Mouse (Mus musculus): Measurements from ENCODE around the gene Rab3a. TPM values are rescaled to one million over a fixed set of nuclear protein-coding genes. Genes with fewer than 3 reads are reported as not detected.

Gene Rab3a
- polyA plus RNA-seq, 1 experiment from 2014 or later, result 17.1 TPM

DNA sequence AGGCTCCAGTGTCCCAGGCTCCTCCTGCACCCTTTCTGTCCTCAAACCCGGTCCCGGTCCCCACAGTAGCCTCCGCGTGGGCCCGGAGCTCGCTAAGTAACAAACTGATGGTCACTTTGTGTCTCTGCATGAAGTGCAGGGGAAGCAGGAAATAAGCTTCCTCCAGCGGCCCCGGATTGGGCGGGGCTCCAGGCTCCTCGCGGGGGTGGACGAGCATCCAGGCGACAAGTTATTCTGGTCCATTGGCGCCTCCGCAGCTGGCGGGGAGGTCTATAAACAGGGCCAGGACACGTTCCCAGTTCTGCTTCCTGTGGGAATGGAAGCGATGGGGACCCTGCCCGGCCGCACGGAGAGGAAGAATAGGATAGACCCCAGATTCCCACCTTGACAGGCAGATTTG is 1.3 kb upstream of the Rab3a start:
- no peak overlapping the region for H3K9ac ChIP-seq
- peaks cover 25% of the 10 kb centered on the region for H3K36me3 ChIP-seq
- peak overlapping the region; percentile 86 for H3K27ac ChIP-seq
- 15% methylated on average over 21 of the region's 21 CpGs for WGBS
- H3K4me3 ChIP-seq, result peak overlapping the region; percentile 14; the same call in 1 of the 2 replicates
- peak overlapping the region; percentile 40 for H3K4me2 ChIP-seq
- H3K9me3 ChIP-seq, result no peaks in the 10 kb centered on the region
- no peak for ATAC-seq (ENCODE audit: insufficient number of reproducible peaks, low FRiP score, low TSS enrichment, low read depth)
- peaks cover 33% of the 10 kb centered on the region for H3K4me1 ChIP-seq
- H3K27me3 ChIP-seq, result peaks cover 10% of the 10 kb centered on the region

DNA sequence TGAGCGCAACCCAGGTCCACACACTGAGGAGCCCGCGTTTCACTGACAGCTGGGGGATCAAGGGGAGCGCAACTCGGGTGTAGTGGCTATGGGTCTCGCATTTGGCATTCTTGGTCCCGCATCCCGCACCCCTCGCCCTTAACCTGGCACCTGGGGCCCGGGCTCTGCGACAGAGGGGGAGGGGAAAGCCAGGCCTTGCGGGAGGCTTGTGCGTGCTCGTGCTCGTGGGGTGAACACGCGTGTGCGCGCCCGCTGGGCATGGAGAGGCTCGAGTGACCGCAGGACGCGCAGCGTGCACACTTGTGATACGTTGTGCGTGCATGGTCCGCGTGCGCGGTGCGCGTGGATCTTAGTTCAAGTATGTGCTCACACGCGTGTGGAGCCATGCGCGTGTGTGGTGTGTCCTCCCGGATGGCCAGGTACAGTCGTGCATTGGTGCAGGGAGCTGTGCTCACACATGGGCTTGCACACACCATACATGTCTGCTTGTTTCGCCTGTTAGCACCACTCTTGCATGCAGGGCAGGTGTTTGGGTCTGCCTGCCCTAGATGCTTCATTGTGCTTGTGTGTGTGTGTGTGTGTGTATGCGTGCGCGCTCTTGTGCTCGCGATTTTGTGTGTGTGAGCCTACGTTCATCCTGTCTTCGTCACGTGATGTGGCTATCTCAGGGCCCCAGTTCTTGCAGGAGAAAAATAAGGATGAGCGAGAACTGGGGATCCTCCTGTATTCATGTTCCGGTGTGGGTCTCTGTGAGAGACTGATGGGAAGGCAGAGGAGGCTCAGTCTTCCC is 587 bp downstream of the Rab3a start:
- Histone ChIP-seq H3K4me1 (peaks cover 48% of the 10 kb centered on the region), H3K27me3 (no peaks in the 10 kb centered on the region), H3K9ac (peak overlapping the region; percentile 90), H3K4me2 (peak overlapping the region; percentile 91), H3K9me3 (no peaks in the 10 kb centered on the region), H3K4me3 (peak overlapping the region; percentile 74), H3K36me3 (peaks cover 27% of the 10 kb centered on the region), H3K27ac (peak overlapping the region; percentile 84)
- ATAC-seq (ENCODE audit: insufficient number of reproducible peaks, low FRiP score, low TSS enrichment, low read depth), result no peak
- WGBS, result 14% methylated on average over 50 of the region's 50 CpGs

DNA sequence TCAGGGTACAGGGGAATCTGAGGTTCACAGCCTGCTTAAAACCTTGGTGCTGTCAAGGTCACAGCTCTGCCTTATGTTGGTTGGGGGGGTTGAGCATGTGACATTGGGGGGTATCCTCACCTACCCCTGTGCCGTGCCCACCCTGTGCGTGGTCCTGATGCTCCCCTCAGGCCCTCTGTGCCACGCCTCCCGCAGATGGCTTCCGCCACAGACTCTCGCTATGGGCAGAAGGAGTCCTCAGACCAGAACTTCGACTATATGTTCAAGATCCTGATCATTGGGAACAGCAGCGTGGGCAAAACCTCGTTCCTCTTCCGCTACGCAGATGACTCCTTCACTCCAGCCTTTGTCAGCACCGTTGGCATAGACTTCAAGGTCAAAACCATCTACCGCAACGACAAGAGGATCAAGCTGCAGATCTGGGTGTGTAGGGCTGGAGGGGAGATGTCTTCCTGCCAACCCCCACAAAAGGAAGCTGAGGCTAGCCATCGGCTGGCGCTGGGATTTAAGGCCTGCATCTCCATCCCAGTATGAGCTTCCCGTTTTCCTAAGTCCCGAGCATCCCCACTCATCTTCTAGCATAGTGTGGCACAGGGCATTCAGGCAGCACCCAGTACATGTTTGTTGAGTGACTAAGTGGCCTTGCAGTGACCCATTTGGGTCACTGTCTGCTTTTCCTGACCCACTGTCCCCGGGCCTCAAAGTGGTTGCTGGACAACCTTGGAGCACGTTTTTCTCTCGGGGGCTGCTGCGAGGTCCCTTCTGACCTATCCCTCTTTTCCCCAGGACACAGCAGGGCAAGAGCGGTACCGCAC is 1.4 kb downstream of the Rab3a start:
- Histone ChIP-seq H3K4me3 (peak overlapping the region; percentile 74), H3K36me3 (peaks cover 27% of the 10 kb centered on the region), H3K4me2 (peak overlapping the region; percentile 91), H3K9me3 (no peaks in the 10 kb centered on the region), H3K4me1 (peaks cover 55% of the 10 kb centered on the region), H3K27me3 (no peaks in the 10 kb centered on the region), H3K27ac (no peak overlapping the region), H3K9ac (no peak overlapping the region)
- WGBS, result 83% methylated on average over 24 of the region's 24 CpGs
- no peak for ATAC-seq (ENCODE audit: insufficient number of reproducible peaks, low FRiP score, low TSS enrichment, low read depth)

DNA sequence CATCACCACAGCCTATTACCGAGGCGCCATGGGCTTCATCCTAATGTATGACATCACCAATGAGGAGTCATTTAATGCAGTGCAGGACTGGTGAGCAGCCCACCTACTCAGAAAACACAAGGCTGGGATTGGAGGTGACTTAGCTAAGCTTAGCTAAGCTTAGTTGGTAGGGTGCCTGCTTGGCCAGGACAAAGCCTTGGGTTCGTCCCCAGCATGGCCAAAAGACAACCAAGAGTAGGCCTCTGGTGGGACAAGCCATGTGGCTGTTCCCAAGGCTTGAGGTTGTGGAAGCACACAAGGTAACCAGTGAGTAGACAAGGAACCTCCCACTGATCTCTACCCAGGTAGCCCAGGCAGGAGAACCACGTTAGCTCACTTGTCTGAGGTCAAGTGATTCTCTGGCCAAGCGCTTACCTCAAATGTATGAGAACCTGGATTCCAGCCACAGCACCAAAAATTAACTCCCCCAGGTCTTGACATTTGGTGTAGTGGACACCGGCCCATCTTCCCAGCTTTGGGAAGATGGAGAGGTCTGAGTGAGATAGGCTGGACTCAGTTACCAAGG is 2.1 kb downstream of the Rab3a start:
- Histone ChIP-seq H3K9me3 (no peaks in the 10 kb centered on the region), H3K27ac (no peak overlapping the region), H3K36me3 (peaks cover 27% of the 10 kb centered on the region), H3K27me3 (no peaks in the 10 kb centered on the region), H3K4me1 (peaks cover 60% of the 10 kb centered on the region), H3K4me2 (no peak overlapping the region), H3K4me3 (no peak overlapping the region), H3K9ac (no peak overlapping the region)
- ATAC-seq (ENCODE audit: insufficient number of reproducible peaks, low FRiP score, low TSS enrichment, low read depth), result no peak
- WGBS, result 92% methylated on average over 6 of the region's 6 CpGs

DNA sequence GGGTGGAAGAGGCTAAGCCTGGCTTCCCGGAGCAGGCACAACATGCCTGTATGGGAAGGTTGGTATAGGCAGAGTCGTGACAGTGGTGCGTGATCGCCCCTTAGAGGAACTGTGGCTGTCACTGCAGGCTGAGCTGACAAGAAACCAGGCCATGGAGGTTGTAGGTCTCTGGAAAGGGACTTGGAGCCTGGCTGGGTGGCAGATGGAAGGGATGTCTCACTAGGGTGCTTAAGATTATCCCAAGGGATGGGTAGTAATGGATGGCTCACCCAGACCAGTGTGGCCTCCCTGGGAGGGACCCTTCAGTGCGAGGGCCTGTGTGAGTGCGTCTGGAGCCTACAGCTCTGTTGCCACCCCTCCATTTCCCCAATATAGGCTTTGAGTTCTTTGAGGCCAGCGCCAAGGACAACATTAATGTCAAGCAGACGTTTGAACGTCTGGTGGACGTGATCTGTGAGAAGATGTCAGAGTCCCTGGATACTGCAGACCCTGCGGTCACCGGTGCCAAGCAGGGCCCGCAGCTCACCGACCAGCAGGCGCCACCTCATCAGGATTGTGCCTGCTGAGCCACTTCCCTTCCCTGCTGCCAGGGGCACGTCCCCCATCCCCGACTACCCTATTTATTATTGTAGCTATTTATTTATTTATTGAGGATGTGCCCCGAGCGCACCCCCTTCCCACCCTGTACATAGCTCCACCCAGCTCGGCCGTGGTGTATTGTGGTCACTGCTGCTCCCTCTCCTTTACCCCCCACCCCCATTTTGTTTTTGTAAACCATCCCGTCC is 3.2 kb downstream of the Rab3a start:
- H3K27me3 ChIP-seq, result no peaks in the 10 kb centered on the region
- H3K9ac ChIP-seq, result no peak overlapping the region
- no peak for ATAC-seq (ENCODE audit: insufficient number of reproducible peaks, low FRiP score, low TSS enrichment, low read depth)
- H3K36me3 ChIP-seq, result peaks cover 27% of the 10 kb centered on the region
- no peaks in the 10 kb centered on the region for H3K9me3 ChIP-seq
- 74% methylated on average over 22 of the region's 22 CpGs for whole genome bisulfite sequencing
- no peak overlapping the region for H3K4me2 ChIP-seq
- H3K4me3 ChIP-seq, result no peak overlapping the region
- H3K27ac ChIP-seq, result no peak overlapping the region
- H3K4me1 ChIP-seq, result peaks cover 56% of the 10 kb centered on the region

DNA sequence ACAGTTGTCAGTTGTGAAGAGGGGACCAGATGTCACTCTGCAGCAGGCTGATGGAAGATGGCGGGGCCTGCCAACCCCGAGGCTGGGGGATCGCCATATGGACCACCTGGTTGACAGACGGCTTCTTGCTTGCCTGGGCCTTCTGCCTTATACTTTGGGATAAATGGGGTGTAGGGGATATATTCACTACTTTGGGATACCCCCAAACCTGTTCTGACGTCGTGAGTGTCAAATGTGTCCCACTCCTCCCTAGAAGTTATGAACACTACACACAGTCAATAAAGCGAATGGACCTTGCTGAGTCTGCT is 3.8 kb downstream of the Rab3a start:
- Histone ChIP-seq H3K4me3 (no peak overlapping the region), H3K27ac (no peak overlapping the region), H3K27me3 (no peaks in the 10 kb centered on the region), H3K9ac (no peak overlapping the region), H3K4me2 (no peak overlapping the region), H3K4me1 (peaks cover 51% of the 10 kb centered on the region), H3K36me3 (peaks cover 27% of the 10 kb centered on the region), H3K9me3 (no peaks in the 10 kb centered on the region)
- 78% methylated on average over 7 of the region's 7 CpGs for WGBS
- ATAC-seq (ENCODE audit: insufficient number of reproducible peaks, low FRiP score, low TSS enrichment, low read depth), result no peak

DNA sequence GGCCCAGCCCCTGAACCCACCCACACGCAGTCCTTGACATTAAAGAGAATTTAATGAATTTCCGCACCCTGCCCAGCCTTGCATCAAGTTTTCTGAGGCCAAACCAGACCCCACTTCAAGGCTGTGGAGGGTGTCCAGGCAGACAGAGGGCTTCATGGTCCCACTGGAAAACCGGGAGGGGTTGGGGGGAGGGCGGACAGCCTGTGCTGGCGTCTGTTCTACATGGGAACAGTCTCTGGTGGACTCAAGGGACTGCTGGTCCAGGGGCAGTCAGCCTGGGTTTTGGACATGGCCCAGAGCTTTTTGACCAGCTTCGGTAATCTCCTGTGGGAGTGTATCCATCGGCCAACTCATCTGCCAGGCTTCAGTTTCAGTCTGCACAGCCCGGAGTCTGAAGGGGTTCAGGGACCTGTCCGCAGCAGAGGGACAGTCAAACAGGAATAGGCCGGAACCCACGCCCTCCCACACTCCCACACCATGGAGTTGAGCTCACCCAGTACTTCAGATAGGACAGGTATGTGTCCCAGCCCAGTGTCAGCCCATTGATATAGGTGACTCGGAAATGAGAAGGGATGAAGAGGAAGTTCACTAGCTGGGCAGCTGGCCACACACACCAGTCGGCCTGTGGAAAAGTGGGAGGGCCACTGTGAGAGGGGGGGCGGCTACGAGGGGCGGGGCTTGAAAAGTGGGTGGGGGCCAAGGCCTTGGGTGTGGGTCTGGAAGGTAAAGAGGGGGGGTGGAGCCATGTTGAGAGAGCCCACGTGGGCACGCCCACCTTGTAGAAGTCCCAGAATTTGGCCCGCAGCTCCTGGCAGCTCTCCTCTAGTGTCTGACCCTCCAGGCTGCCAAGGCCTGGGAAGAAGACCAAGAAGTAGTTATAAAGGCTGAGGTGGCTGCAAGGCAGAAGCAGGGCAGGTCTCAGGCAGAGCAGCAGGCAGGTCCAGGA is 4.4 kb downstream of the Rab3a start:
- H3K9me3 ChIP-seq, result no peaks in the 10 kb centered on the region

DNA sequence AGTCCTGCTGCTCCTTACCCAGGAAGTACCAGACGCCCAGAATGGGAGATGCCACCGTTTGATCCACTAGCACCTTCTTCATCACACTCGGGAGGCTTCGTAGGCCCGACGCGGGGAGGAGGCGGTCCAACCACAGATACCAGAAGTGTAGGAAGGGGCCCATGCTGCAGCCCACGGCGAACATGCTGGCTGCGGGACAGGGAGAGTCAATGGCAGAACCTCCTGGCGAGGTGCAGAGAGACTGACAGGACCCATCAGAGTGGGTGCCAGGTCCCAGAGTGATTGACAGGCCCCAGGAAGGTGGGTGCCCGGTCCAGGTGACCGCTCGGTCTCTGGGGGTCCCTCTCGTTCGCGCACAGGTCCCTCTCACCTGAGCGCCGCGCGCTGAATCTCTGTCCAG is 5.9 kb downstream of the Rab3a start:
- WGBS, result under 1% methylated on average over 22 of the region's 22 CpGs
- ATAC-seq (ENCODE audit: insufficient number of reproducible peaks, low FRiP score, low TSS enrichment, low read depth), result no peak; the same call in 1 of the 2 replicates
- no peaks in the 10 kb centered on the region for H3K27me3 ChIP-seq
- peaks cover 43% of the 10 kb centered on the region for H3K4me1 ChIP-seq
- peak overlapping the region; percentile 70 for H3K9ac ChIP-seq
- H3K9me3 ChIP-seq, result no peaks in the 10 kb centered on the region
- peak overlapping the region; percentile 84 for H3K27ac ChIP-seq
- peaks cover 27% of the 10 kb centered on the region for H3K36me3 ChIP-seq
- peak overlapping the region; percentile 71 for H3K4me3 ChIP-seq
- H3K4me2 ChIP-seq, result peak overlapping the region; percentile 96

More for the DNA sequence above, 4.4 kb downstream of the Rab3a start:
- peak overlapping the region; percentile 58; the same call in 1 of the 2 replicates for H3K27ac ChIP-seq
- no peak for ATAC-seq (ENCODE audit: insufficient number of reproducible peaks, low FRiP score, low TSS enrichment, low read depth)
- peaks cover 27% of the 10 kb centered on the region for H3K36me3 ChIP-seq
- no peak overlapping the region for H3K4me3 ChIP-seq
- H3K4me1 ChIP-seq, result peaks cover 45% of the 10 kb centered on the region
- H3K27me3 ChIP-seq, result no peaks in the 10 kb centered on the region
- no peak overlapping the region for H3K4me2 ChIP-seq
- 64% methylated on average over 19 of the region's 19 CpGs for WGBS
- no peak overlapping the region for H3K9ac ChIP-seq

DNA sequence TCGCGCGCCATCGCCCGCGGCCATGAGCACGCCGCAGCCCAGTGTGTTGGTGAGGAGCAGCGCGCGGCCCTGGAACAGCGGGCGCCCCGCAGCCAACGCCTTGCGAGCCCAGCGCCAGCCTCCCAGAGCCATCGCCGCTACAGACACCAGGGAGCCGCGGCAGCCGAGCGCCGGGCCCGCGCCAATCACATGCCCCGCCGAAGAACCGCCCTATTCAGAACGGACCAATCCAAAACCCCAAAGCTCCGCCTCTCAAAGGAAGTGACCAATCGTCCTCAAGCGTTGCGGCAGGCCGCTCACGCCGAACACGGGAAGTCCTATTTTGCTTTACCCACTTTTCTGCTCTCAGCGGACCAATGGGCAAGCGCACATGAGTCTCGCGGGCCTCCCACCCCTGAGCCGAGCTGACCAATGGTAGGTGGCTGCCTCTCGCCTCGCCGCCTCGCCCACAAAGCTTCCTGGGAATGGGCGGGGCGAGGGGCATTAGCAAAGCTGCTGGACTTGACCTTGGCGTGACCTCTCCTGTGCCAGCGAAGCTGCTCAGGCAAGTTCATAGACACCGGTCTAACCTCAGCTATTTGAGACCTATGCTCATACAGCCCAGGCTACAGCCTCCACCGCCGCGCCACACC is 6.4 kb downstream of the Rab3a start, which contains the start of gene Mpv17l2:
Mpv17l2 (minus strand) TSS at position 172 of the 632 bp plus-strand sequence.
- peak within 1 kb of the TSS; percentile 70 for H3K9ac ChIP-seq
- ATAC-seq (ENCODE audit: insufficient number of reproducible peaks, low FRiP score, low TSS enrichment, low read depth), result peak; percentile 93
- peaks cover 24% of the 10 kb centered on the region for H3K36me3 ChIP-seq
- WGBS, result 1% methylated on average over 53 of the region's 55 CpGs
- no peaks in the 10 kb centered on the region for H3K27me3 ChIP-seq
- peak within 1 kb of the TSS; percentile 84 for H3K27ac ChIP-seq
- peak within 1 kb of the TSS; percentile 96 for H3K4me2 ChIP-seq
- peak within 1 kb of the TSS; percentile 71 for H3K4me3 ChIP-seq
- no peaks in the 10 kb centered on the region for H3K9me3 ChIP-seq
- H3K4me1 ChIP-seq, result peaks cover 42% of the 10 kb centered on the region

DNA sequence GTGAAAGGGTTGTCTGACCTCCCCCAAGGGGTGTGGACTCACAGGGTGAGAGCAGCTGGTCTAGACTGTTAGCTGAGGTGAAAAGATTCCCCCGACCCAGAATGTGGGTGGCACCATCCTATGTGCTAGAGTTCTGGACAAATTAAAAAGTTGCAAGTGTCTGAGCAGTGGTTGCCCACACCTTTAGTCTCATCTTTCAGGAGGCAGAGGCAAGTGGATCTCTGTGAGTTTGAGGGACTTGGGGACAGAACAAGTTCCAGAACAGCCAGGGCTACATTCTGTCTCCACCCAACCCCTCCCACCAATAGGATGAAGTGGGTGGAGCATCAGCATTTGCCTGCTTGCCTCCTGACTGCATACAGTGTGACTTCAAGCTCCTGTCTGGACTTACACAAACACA is 7.6 kb downstream of the Rab3a start:
- peaks cover 12% of the 10 kb centered on the region for H3K36me3 ChIP-seq
- no peak overlapping the region for H3K9ac ChIP-seq
- no peaks in the 10 kb centered on the region for H3K9me3 ChIP-seq
- peaks cover 47% of the 10 kb centered on the region for H3K4me1 ChIP-seq
- 74% methylated on average over 1 of the region's 1 CpGs for WGBS
- H3K27ac ChIP-seq, result no peak overlapping the region
- no peak for ATAC-seq (ENCODE audit: insufficient number of reproducible peaks, low FRiP score, low TSS enrichment, low read depth)
- H3K4me3 ChIP-seq, result no peak overlapping the region
- H3K27me3 ChIP-seq, result no peaks in the 10 kb centered on the region
- no peak overlapping the region for H3K4me2 ChIP-seq
